Mouse (Mus musculus) hindbrain, embryonic 10.5 days (tissue): ENCODE measurements around the gene Ric8b. TPM values are rescaled to one million over a fixed set of nuclear protein-coding genes. Genes with fewer than 3 reads are reported as not detected.
A peak's percentile ranks its signal among the peaks of the same experiment; 100 is the strongest.

Source experiments
- DNase-seq: peaks from one replicate; pipeline ENCODE4 v3.0.0-alpha.2; 2017; ENCODE audit warnings: low spot score
- H3K27ac ChIP-seq: fragments of 300-500 bp; sonication (generic); 2 replicates; pipeline ENCODE4 v1.5.1; 2016; ENCODE audit warnings: mild to moderate bottlenecking, moderate library complexity
- H3K27me3 ChIP-seq: fragments of 300-500 bp; sonication (generic); 2 replicates; pipeline ENCODE4 v1.6.1; 2016; ENCODE audit warnings: mild to moderate bottlenecking; ENCODE audit not compliant: poor library complexity, insufficient read depth, severe bottlenecking
- H3K36me3 ChIP-seq: fragments of 300-500 bp; sonication (generic); 2 replicates; pipeline ENCODE4 v1.6.1; 2016; ENCODE audit warnings: mild to moderate bottlenecking, moderate library complexity
- H3K4me1 ChIP-seq: fragments of 300-500 bp; sonication (generic); replicated peaks from 2 replicates; pipeline ENCODE4 v1.6.1; 2016; ENCODE audit warnings: mild to moderate bottlenecking
- H3K4me3 ChIP-seq: fragments of 300-500 bp; sonication (generic); 2 replicates; pipeline ENCODE4 v1.5.1; 2016; ENCODE audit warnings: mild to moderate bottlenecking, moderate library complexity
- H3K9me3 ChIP-seq: fragments of 300-500 bp; sonication (generic); 2 replicates; pipeline ENCODE4 v1.6.1; 2016; ENCODE audit warnings: mild to moderate bottlenecking, moderate library complexity
- WGBS: fragments of 180-500 bp; shearing (Covaris S2); methylation state at CpG from one replicate; pipeline ENCODE4 v1.1.7; 2016; 5-methylcytosine and 5-hydroxymethylcytosine counted together
- polyA plus RNA-seq: library from polyadenylated mRNA; unstranded; fragments of >200 nt; fragmentation: Nextera tagmentation; extraction: Ambion mirVana; gene quantifications from 2 replicates; pipeline ENCODE4 v1.2.1, GENCODE M21; 2016

The Ric8b gene
- polyA plus RNA-seq, 1 experiment from 2014 or later = 29.5 TPM

- Histone ChIP-seq H3K36me3 (peaks cover 36% of the 10 kb centered on the region), H3K27ac (no peak overlapping the region), H3K4me3 (no peak overlapping the region), H3K9me3 (no peaks in the 10 kb centered on the region), H3K4me1 (no peaks in the 10 kb centered on the region), H3K27me3 (no peaks in the 10 kb centered on the region)
- DNase-seq = no peak
- 89% methylated on average over 7 of the region's 7 CpGs for WGBS
Measured at GRCm38 (mm10) chr10:85006573-85007310, 89.3 kb downstream of the Ric8b start.

DNA sequence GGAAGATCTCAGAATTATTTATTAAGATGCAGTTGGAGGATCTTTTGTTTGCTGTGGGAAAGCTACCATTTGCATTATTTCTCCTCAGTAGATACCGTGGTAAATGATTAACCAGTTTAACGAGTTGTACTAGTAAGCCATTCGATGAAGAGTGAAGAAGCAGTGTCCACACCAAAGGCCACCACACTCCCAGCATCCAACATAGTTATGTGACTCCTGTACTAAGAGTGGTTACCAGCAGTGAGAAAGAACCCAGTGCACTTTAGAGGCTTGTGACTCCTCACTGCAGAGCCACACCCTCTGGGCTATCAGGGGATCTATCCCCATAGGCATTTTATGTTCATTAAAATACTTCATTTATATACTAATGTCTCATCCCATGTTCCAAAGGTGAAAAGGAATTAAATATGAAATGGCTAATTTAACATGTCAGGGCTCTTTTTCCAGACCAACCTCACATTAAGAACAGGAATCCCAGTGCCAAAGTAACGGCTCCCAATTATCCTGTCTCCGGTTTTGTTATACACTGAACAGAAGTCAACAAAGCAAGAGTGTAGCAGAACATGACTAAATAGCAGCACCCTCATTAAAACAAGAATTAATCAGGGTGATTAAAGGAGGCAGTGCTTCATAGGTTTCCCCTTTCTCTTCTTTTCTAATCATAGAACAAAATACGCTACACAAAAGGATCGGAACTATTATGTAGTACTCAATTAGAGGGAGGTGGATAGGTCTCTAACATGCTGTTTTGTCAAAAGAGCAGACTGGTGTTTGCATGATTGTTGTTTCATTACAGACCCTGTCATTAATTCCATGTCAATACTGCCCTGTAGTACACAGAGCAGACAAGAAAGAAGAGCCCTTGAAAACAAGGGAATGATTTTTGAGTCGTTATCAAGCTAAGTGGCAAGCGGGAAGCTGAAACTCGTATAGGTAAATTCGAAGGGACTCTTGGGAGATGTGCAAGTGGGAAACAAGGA lies 90.7 kb downstream of the Ric8b start:
- peaks cover 27% of the 10 kb centered on the region; the same call in 1 of the 2 replicates for H3K36me3 ChIP-seq
- no peak for DNase-seq
- no peak overlapping the region for H3K27ac ChIP-seq
- WGBS = 91% methylated on average over 11 of the region's 11 CpGs
- H3K4me3 ChIP-seq = no peak overlapping the region
- H3K4me1 ChIP-seq = peaks cover 2% of the 10 kb centered on the region; the same call in 1 of the 2 replicates
- H3K9me3 ChIP-seq = no peaks in the 10 kb centered on the region
- H3K27me3 ChIP-seq = no peaks in the 10 kb centered on the region

GRCm38 (mm10) chr10:85011066-85011465 lies 93.7 kb downstream of the Ric8b start:
- Histone ChIP-seq H3K4me1 (peaks cover 26% of the 10 kb centered on the region), H3K36me3 (peaks cover 31% of the 10 kb centered on the region), H3K9me3 (no peaks in the 10 kb centered on the region), H3K4me3 (no peak overlapping the region), H3K27ac (no peak overlapping the region), H3K27me3 (no peaks in the 10 kb centered on the region)
- no peak for DNase-seq
- 80% methylated on average over 2 of the region's 2 CpGs for WGBS

DNA sequence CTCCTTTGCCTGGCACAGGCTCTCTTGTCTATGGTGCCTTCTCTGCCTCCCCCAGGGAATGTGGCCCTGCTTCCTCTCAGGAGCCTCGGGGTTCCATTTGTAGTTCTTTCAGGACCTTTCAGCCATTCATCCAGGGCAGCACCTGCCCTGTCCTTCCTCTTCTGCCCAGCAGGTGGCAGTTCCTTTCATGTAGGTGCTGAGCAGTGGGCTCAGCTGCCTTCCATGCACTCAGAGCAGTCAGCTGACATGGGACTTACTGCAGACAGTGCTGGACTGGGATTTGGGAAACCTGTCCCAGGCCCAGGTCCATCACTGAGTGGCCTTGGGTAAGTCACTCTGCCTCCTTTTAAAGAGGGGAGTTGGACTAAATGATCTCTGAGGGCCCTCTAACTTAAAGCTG lies 96.0 kb downstream of the Ric8b start:
- Histone ChIP-seq H3K36me3 (peaks cover 53% of the 10 kb centered on the region), H3K4me1 (peaks cover 26% of the 10 kb centered on the region), H3K27me3 (no peaks in the 10 kb centered on the region), H3K4me3 (no peak overlapping the region), H3K27ac (peak overlapping the region; percentile 59), H3K9me3 (no peaks in the 10 kb centered on the region)
- WGBS = 22% methylated on average over 1 of the region's 1 CpGs
- DNase-seq = peak; percentile 53

- Histone ChIP-seq H3K4me1 (peaks cover 26% of the 10 kb centered on the region), H3K9me3 (no peaks in the 10 kb centered on the region), H3K27me3 (no peaks in the 10 kb centered on the region), H3K4me3 (no peak overlapping the region), H3K27ac (peak overlapping the region; percentile 59; the same call in 1 of the 2 replicates), H3K36me3 (peaks cover 58% of the 10 kb centered on the region)
- no peak for DNase-seq
- WGBS = 70% methylated on average over 8 of the region's 8 CpGs
Measured at GRCm38 (mm10) chr10:85013924-85014428, 96.6 kb downstream of the Ric8b start.

GRCm38 (mm10) chr10:85014456-85014976 lies 97.1 kb downstream of the Ric8b start:
- Histone ChIP-seq H3K36me3 (peaks cover 60% of the 10 kb centered on the region), H3K4me3 (no peak overlapping the region), H3K27ac (no peak overlapping the region), H3K27me3 (no peaks in the 10 kb centered on the region), H3K9me3 (no peaks in the 10 kb centered on the region), H3K4me1 (peaks cover 26% of the 10 kb centered on the region)
- 60% methylated on average over 9 of the region's 9 CpGs for WGBS
- DNase-seq = no peak

DNA sequence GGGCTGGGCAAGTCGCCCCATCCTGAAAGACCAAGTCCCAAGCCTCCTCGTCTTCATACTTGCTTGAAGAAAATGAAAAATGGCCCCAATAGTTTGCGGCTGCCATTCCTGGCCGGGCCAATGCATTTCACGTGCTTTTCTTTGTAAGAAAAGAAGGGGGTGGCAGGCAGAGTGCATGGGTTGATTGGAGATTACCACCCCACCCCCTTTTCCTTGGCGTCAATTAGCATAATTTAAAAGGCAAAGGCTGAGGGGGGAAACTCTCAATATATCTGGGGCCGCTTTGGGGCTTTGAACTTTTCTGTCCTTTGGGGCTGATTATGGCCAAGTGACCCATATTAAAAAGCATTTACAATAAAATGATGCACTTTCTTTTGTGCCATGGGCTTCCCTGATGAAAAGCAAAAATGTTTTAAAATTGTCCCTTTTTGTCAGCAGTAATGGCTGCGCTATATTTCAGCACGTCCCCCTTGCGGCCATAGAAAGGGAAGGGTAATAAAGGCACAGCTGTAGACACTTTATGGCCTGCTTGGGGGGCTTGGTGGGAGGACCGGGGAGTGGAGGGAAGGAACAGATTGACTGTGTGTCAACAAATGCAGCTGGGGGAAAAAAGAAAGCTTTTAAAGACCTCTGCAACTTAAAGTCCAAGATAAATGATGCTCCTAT lies 105.4 kb downstream of the Ric8b start:
- no peaks in the 10 kb centered on the region for H3K27me3 ChIP-seq
- no peak for DNase-seq
- peak overlapping the region; percentile 73 for H3K27ac ChIP-seq
- 53% methylated on average over 11 of the region's 11 CpGs for WGBS
- no peak overlapping the region for H3K4me3 ChIP-seq
- peaks cover 22% of the 10 kb centered on the region for H3K36me3 ChIP-seq
- peaks cover 22% of the 10 kb centered on the region for H3K4me1 ChIP-seq
- H3K9me3 ChIP-seq = no peaks in the 10 kb centered on the region

DNA sequence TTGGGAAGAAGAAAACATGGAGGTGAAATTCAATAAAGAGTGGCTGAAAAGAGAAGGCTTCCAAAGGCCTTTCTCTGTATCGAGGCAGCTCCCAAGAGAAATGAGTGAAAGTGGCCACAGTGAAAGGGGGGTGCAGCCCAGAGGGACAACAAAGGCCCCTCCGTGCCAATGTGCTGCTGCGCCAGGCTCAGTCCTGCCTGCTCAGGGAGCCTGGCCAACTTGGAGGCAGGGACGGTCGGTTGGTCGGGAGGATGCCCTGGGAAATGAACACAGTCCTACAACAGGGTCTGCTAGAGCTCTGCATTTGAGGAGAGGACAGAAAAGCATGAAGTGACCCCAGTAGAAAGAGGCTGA lies 105.9 kb downstream of the Ric8b start:
- Histone ChIP-seq H3K27ac (peak overlapping the region; percentile 73), H3K4me1 (peaks cover 22% of the 10 kb centered on the region), H3K27me3 (no peaks in the 10 kb centered on the region), H3K4me3 (no peak overlapping the region), H3K9me3 (no peaks in the 10 kb centered on the region), H3K36me3 (peaks cover 17% of the 10 kb centered on the region)
- no peak for DNase-seq
- 73% methylated on average over 6 of the region's 6 CpGs for WGBS

GRCm38 (mm10) chr10:85025799-85026424 lies 108.5 kb downstream of the Ric8b start:
- DNase-seq = no peak
- Histone ChIP-seq H3K27me3 (no peaks in the 10 kb centered on the region), H3K27ac (no peak overlapping the region), H3K36me3 (0 out of 2 replicates have a peak, but pooled peaks cover 4% of the 10 kb centered on the region), H3K9me3 (no peaks in the 10 kb centered on the region), H3K4me1 (peaks cover 22% of the 10 kb centered on the region), H3K4me3 (no peak overlapping the region)
- 90% methylated on average over 11 of the region's 11 CpGs for WGBS

DNA sequence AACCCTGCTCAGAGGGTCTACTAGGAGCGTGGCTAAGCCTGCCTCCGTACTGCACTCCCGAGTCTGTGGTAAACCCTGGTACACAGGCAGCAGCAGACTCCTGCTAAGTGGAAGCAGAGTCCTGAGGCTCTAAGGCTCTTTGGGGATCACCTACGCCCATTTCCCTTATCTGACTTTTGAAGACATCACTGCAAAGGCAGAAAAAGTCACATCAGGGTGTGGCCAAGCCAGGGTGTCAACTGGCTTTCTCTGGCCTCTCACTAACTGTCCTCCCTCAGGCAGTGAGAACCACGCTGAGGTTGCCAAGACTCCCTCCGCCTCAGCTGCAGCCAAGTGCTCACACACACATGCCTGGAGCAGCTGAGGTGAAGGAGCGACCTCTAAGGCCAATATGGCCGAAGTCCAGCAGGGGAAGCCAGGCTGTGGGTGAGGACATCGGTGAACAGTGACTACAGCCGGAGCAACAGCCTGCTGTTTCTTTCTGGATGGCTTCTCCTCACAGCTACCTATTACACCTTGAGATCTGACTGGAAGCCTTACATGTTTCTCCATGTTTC lies 110.3 kb downstream of the Ric8b start:
- no peaks in the 10 kb centered on the region for H3K36me3 ChIP-seq
- 85% methylated on average over 10 of the region's 10 CpGs for WGBS
- H3K4me3 ChIP-seq = no peak overlapping the region
- DNase-seq = no peak
- H3K4me1 ChIP-seq = peaks cover 11% of the 10 kb centered on the region
- H3K27me3 ChIP-seq = no peaks in the 10 kb centered on the region
- H3K9me3 ChIP-seq = no peaks in the 10 kb centered on the region
- no peak overlapping the region for H3K27ac ChIP-seq

DNA sequence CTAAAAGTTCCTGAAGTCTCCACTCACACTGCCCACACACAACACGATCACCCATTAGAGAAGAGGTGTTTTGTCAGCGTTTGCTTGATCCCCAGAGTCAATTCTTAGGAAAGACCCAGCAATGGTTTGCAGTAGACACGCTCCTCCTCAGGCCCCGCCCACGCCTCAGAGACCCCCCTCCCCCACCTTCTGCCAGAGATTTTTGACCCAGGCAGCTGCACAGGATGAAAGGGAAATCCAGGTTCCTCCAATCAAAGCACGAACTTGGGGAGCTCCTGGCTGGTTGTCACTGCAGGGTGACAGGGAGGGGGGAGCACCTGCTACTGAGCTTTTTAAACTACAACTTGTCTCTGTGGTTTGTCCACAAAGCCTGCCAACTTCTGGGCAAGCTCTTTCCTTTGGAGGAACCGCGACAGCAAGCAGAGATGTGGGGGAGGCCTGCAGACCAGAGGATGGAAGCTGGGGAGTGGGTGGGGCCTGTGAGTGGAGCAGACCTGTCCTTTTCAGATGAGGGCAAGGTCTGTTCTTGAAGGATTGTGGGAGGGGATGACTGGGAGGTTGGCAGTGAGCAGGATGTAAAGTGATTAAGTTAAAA lies 117.8 kb downstream of the Ric8b start:
- Histone ChIP-seq H3K27ac (peak overlapping the region; percentile 50; the same call in 1 of the 2 replicates), H3K36me3 (no peaks in the 10 kb centered on the region), H3K4me3 (no peak overlapping the region), H3K27me3 (peaks cover 9% of the 10 kb centered on the region; the same call in 1 of the 2 replicates), H3K9me3 (no peaks in the 10 kb centered on the region), H3K4me1 (peaks cover 14% of the 10 kb centered on the region)
- WGBS = 25% methylated on average over 8 of the region's 8 CpGs
- no peak for DNase-seq
